ENCODE assay signal across 8 mouse cellular contexts in genomic region chr7:90427006-90427405, GRCm38 (mm10). TPM values are rescaled to one million over a fixed set of nuclear protein-coding genes. Genes with fewer than 3 reads are reported as not detected.
DNase-seq lines count a peak whose midpoint lies in the region; ATAC-seq and TF ChIP-seq lines count a peak whose summit lies in the region.

No protein-coding gene starts in this region.

- peak overlapping the region; percentile 97 for H3K4me3 ChIP-seq in testis, adult 2 months (ENCODE audit: control insufficient read depth, low read depth, low read length)
- H3K4me3 ChIP-seq in heart, embryonic 11.5 days (ENCODE audit: low read depth, low read length) = peak overlapping the region; percentile 48
- peak overlapping the region; percentile 39 for H3K4me3 ChIP-seq in limb, embryonic 15.5 days
- H3K4me3 ChIP-seq in small intestine, adult 2 months (ENCODE audit: low read depth, low read length) = peak overlapping the region; percentile 56; the same call in 1 of the 2 replicates

- peak overlapping the region; percentile 82 for H3K4me2 ChIP-seq in heart, embryonic 11.5 days
- peak overlapping the region; percentile 65 for H3K4me2 ChIP-seq in limb, embryonic 15.5 days

- no peak for ATAC-seq in heart, embryonic 11.5 days (replicated peaks; ENCODE audit: insufficient number of reproducible peaks, low FRiP score, low TSS enrichment)
- ATAC-seq in limb, embryonic 15.5 days (ENCODE audit: insufficient number of reproducible peaks, low FRiP score, low TSS enrichment, low read depth) = no peak
- ATAC-seq in frontal cortex, adult (ENCODE audit: low TSS enrichment) = no peak

- DNase-seq in testis, postnatal 10 days (ENCODE audit: low spot score) = no peak
- DNase-seq in right cerebral cortex, postnatal 25 days = no peak
- DNase-seq in left cerebral cortex, postnatal 25 days (ENCODE audit: low spot score in 2 of 2) = no peak

- TF ChIP-seq CTCF in testis, adult 2 months (IDR thresholded peaks at IDR 0.05; ENCODE audit: control insufficient read depth, insufficient read depth, insufficient replicate concordance, low read depth, low read length) = no peak
- no peak for TF ChIP-seq CTCF in small intestine, adult 2 months (IDR thresholded peaks at IDR 0.05; ENCODE audit: extremely low read depth, insufficient read length, insufficient replicate concordance, low read depth, low read length)

- H3K27ac ChIP-seq in testis, adult 2 months (ENCODE audit: control insufficient read depth, insufficient read depth, low read depth, low read length) = peak overlapping the region; percentile 94
- H3K27ac ChIP-seq in heart, embryonic 11.5 days (ENCODE audit: low read depth, low read length) = no peak overlapping the region
- no peak overlapping the region for H3K27ac ChIP-seq in limb, embryonic 15.5 days
- no peak overlapping the region for H3K27ac ChIP-seq in small intestine, adult 2 months (ENCODE audit: insufficient read depth, low read depth, low read length)

- intact Hi-C loops in left cerebral cortex, postnatal 25 days (cut with DNase I) = no loop called here

- WGBS in heart, embryonic 11.5 days (ENCODE audit: insufficient replicate concordance) = 39% methylated on average over 9 of the region's 9 CpGs
- WGBS in limb, embryonic 15.5 days = 64% methylated on average over 9 of the region's 9 CpGs
- 64% methylated on average over 9 of the region's 9 CpGs for WGBS in small intestine, adult 2 months

- no peaks in the 10 kb centered on the region for H3K9me3 ChIP-seq in heart, embryonic 11.5 days (replicated peaks; ENCODE audit: control insufficient read depth, low read length)
- H3K9me3 ChIP-seq in limb, embryonic 15.5 days = no peaks in the 10 kb centered on the region

- TF ChIP-seq POLR2A in testis, adult 2 months (IDR thresholded peaks at IDR 0.05; ENCODE audit: control insufficient read depth, low read depth, low read length) = peak; percentile 39; the same call in 1 of the 2 replicates
- no peak for TF ChIP-seq POLR2A in small intestine, adult 2 months (IDR thresholded peaks at IDR 0.05; ENCODE audit: low read depth, low read length)

- no peaks in the 10 kb centered on the region for H3K27me3 ChIP-seq in testis, adult 2 months (ENCODE audit: control insufficient read depth, insufficient read depth, low read length)
- H3K27me3 ChIP-seq in heart, embryonic 11.5 days (ENCODE audit: control insufficient read depth, insufficient read depth, low read length) = no peaks in the 10 kb centered on the region
- no peaks in the 10 kb centered on the region for H3K27me3 ChIP-seq in limb, embryonic 15.5 days
- no peaks in the 10 kb centered on the region for H3K27me3 ChIP-seq in small intestine, adult 2 months (ENCODE audit: control insufficient read depth, insufficient read depth, low read length)

- H3K9ac ChIP-seq in heart, embryonic 11.5 days (ENCODE audit: low read depth, low read length) = peak overlapping the region; percentile 65; the same call in 1 of the 2 replicates
- H3K9ac ChIP-seq in limb, embryonic 15.5 days = peak overlapping the region; percentile 35; the same call in 1 of the 2 replicates

- no peaks in the 10 kb centered on the region for H3K36me3 ChIP-seq in testis, adult 2 months (ENCODE audit: control insufficient read depth, insufficient read depth, low read length)
- H3K36me3 ChIP-seq in heart, embryonic 11.5 days (ENCODE audit: control insufficient read depth, insufficient read depth, low read length) = no peaks in the 10 kb centered on the region
- no peaks in the 10 kb centered on the region for H3K36me3 ChIP-seq in limb, embryonic 15.5 days
- no peaks in the 10 kb centered on the region for H3K36me3 ChIP-seq in small intestine, adult 2 months (ENCODE audit: control insufficient read depth, insufficient read depth, low read length)

- peaks cover 11% of the 10 kb centered on the region for H3K4me1 ChIP-seq in testis, adult 2 months (ENCODE audit: control insufficient read depth, insufficient read depth, low read length)
- H3K4me1 ChIP-seq in heart, embryonic 11.5 days (ENCODE audit: control insufficient read depth, insufficient read depth, low read length) = 0 out of 2 replicates have a peak, but pooled peaks cover 2% of the 10 kb centered on the region
- H3K4me1 ChIP-seq in limb, embryonic 15.5 days = peaks cover 7% of the 10 kb centered on the region; the same call in 1 of the 2 replicates
- H3K4me1 ChIP-seq in small intestine, adult 2 months (ENCODE audit: control insufficient read depth, insufficient read depth, insufficient read length, low read length) = no peaks in the 10 kb centered on the region

RNA-seq across cellular contexts. Expression of gene Ccdc89, which starts 0.6 kb away (rescaled TPM):
- polyA plus RNA-seq in testis, adult 2 months (2012; rRNA removed) = 68.5 and 74.4 TPM in 2 replicates
- 0.64 and 1.2 TPM in 2 replicates for polyA plus RNA-seq in heart, embryonic 11.5 days (2014; fragmentation: Nextera tagmentation; extraction: Ambion mirVana)
- polyA plus RNA-seq in limb, embryonic 15.5 days (2015; fragmentation: Nextera tagmentation; extraction: Ambion mirVana) = 0.69 and 1.5 TPM in 2 replicates
- polyA plus RNA-seq in small intestine, adult 2 months (2012; rRNA removed) = 0.14 TPM in 1 of 2 replicates, not detected in the other
- total RNA-seq in left cerebral cortex, postnatal 25 days (2021) = under 1 TPM; 0.71 to 0.78 TPM

RNA-seq across cellular contexts. Expression of gene Crebzf, which starts 15.5 kb away (rescaled TPM):
- 21.7 and 24.6 TPM in 2 replicates for polyA plus RNA-seq in testis, adult 2 months (2012; rRNA removed)
- 25.8 and 27.0 TPM in 2 replicates for polyA plus RNA-seq in heart, embryonic 11.5 days (2014; fragmentation: Nextera tagmentation; extraction: Ambion mirVana)
- polyA plus RNA-seq in limb, embryonic 15.5 days (2015; fragmentation: Nextera tagmentation; extraction: Ambion mirVana) = 18.7 and 31.9 TPM in 2 replicates
- polyA plus RNA-seq in small intestine, adult 2 months (2012; rRNA removed) = 18.1 and 31.3 TPM in 2 replicates
- 10 to 100 TPM; 78.1 to 84.6 TPM for total RNA-seq in left cerebral cortex, postnatal 25 days (2021)

RNA-seq across cellular contexts. Expression of gene Tmem126a, which starts 30.0 kb away (rescaled TPM):
- polyA plus RNA-seq in testis, adult 2 months (2012; rRNA removed) = 13.5 and 16.1 TPM in 2 replicates
- polyA plus RNA-seq in heart, embryonic 11.5 days (2014; fragmentation: Nextera tagmentation; extraction: Ambion mirVana) = 106 and 113 TPM in 2 replicates
- 80.0 and 87.4 TPM in 2 replicates for polyA plus RNA-seq in limb, embryonic 15.5 days (2015; fragmentation: Nextera tagmentation; extraction: Ambion mirVana)
- 7.2 and 8.4 TPM in 2 replicates for polyA plus RNA-seq in small intestine, adult 2 months (2012; rRNA removed)
- 10 to 100 TPM; 43.2 to 44.8 TPM for total RNA-seq in left cerebral cortex, postnatal 25 days (2021)

RNA-seq across cellular contexts. Expression of gene Tmem126b, which starts 48.8 kb away (rescaled TPM):
- 1.5 and 1.7 TPM in 2 replicates for polyA plus RNA-seq in testis, adult 2 months (2012; rRNA removed)
- polyA plus RNA-seq in heart, embryonic 11.5 days (2014; fragmentation: Nextera tagmentation; extraction: Ambion mirVana) = 24.0 and 35.2 TPM in 2 replicates
- polyA plus RNA-seq in limb, embryonic 15.5 days (2015; fragmentation: Nextera tagmentation; extraction: Ambion mirVana) = 34.1 and 35.1 TPM in 2 replicates
- 4.8 and 6.5 TPM in 2 replicates for polyA plus RNA-seq in small intestine, adult 2 months (2012; rRNA removed)
- total RNA-seq in left cerebral cortex, postnatal 25 days (2021) = 10 to 100 TPM; 22.6 to 24.0 TPM

RNA-seq across cellular contexts. Expression of gene Dlg2, which starts 49.5 kb away (rescaled TPM):
- polyA plus RNA-seq in testis, adult 2 months (2012; rRNA removed) = 13.3 and 14.1 TPM in 2 replicates
- 8.5 and 9.3 TPM in 2 replicates for polyA plus RNA-seq in heart, embryonic 11.5 days (2014; fragmentation: Nextera tagmentation; extraction: Ambion mirVana)
- 7.6 TPM in 2 replicates for polyA plus RNA-seq in limb, embryonic 15.5 days (2015; fragmentation: Nextera tagmentation; extraction: Ambion mirVana)
- polyA plus RNA-seq in small intestine, adult 2 months (2012; rRNA removed) = 0.38 and 0.56 TPM in 2 replicates
- 100 to 1,000 TPM; 319 to 325 TPM for total RNA-seq in left cerebral cortex, postnatal 25 days (2021)

Comparison
In these comparisons a context has a peak if more than half of its experiments do, and no peak if none do; other contexts are left out.
1. H3K4me3 ChIP-seq: peak in every context shown above with its lines; median percentile 97 in testis, adult 2 months; 56 in small intestine, adult 2 months; 48 in heart, embryonic 11.5 days; 39 in limb, embryonic 15.5 days.
2. RNA of gene Ccdc89, which starts 0.6 kb away (polyA plus RNA-seq): 68.5 to 74.4 TPM in testis, adult 2 months; 0.69 to 1.5 TPM in limb, embryonic 15.5 days, 0.64 to 1.2 TPM in heart, embryonic 11.5 days and 0.14 TPM in small intestine, adult 2 months; every median in the first group is over 10 times any median in the second.